Mouse (Mus musculus) ovary, postnatal 10 days (tissue): Measurements from ENCODE around the gene Gm8374.
"Not testable (repeated sequence)": the region's sequence is repeated elsewhere in the genome, so short reads cannot be mapped to it uniquely, and the experiment has no call there.

Experiments
- DNase-seq: peaks from one replicate; pipeline ENCODE4 v3.0.0; 2022; ENCODE audit warnings: low spot score

Gm8374 gene

GRCm38 (mm10) chr14:7365034-7365433 lies at the start of gene Gm8374:
Gene Gm8374, minus strand, starts transcription at chr14:7365134.
- DNase-seq, result not testable (repeated sequence)

GRCm38 (mm10) chr14:7332295-7332694 lies 32.6 kb downstream of the Gm8374 start, which contains the start of gene Gm5797:
Gene Gm5797, minus strand, starts transcription at chr14:7332395.
- DNase-seq, result not testable (repeated sequence)

GRCm38 (mm10) chr14:7315093-7315492 lies 49.8 kb downstream of the Gm8374 start:
- DNase-seq, result peak; percentile 0

DNA sequence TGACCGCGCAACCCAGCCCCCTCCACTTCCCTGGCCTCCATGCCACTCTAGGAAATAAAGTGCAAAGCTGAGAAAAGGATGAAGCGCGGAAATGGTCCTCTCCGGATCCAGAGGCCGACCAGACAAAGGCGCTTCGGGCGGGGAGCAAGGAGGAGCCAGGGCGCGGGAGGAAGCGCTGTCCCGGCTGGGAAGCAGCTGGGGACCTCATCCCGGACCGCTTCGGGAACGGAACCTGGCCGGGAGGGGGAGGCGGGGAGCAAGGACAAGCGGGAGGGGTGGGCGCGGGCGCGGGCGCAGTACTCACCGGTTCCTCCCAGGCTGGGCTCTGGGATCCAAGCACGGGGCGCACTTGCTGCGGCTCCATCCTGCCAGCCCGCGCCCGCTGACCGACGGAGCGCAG lies 50.3 kb downstream of the Gm8374 start, which contains the start of gene Gm3739:
Gene Gm3739, minus strand, starts transcription at position 389 of the 400 bp plus-strand sequence.
- DNase-seq, result not testable (repeated sequence)
